Comparison of ENCODE assay signal across 19 mouse cellular contexts in the genomic region with DNA sequence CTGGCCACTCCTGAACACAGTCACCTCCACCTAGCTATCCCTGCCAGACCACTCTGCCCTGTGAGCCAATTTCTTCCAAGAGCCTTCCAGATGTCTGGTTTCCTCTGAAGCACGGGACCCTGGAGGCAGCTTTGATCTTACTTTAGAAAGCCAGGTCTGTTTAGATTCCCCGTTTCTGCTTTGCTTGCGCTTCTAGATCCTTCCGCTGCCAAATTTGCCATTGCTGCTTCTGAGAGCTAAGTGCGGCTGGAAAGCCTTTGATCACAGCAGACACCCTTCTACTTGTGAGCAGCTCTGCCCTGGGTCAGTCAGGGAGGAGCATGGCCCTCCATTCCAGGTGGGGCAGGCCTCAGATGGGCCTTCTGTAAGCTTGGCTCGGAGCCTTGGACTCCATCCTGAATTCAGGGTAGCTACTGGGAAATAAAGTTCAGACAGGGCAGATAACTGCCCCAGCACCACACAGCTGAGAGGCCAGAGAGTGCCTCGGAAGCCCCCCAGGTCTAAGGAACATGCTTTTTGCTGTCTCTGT. TPM values are rescaled to one million over a fixed set of nuclear protein-coding genes. Genes with fewer than 3 reads are reported as not detected.
"Had no signal": no experiment of that assay in that cellular context is flagged by ENCODE, and none has a peak within 500 bp of the region (broad histone marks: within the 10 kb centered on the region; RNA-seq: fewer than 3 reads in every experiment).

No protein-coding gene starts in this region.

- H3K27me3 ChIP-seq: intestine, embryonic 15.5 days; liver, embryonic 15.5 days; midbrain, embryonic 12.5 days; neural tube, embryonic 13.5 days; stomach, embryonic 15.5 days had no signal

- H3K27ac ChIP-seq: intestine, embryonic 15.5 days; layer of hippocampus, adult 2 months; liver, embryonic 15.5 days; macrophage; midbrain, embryonic 12.5 days; neural tube, embryonic 13.5 days; stomach, embryonic 15.5 days had no signal

- H3K9me3 ChIP-seq: intestine, embryonic 15.5 days; liver, embryonic 15.5 days; midbrain, embryonic 12.5 days; neural tube, embryonic 13.5 days; stomach, embryonic 15.5 days had no signal

- H3K4me2 ChIP-seq: intestine, embryonic 15.5 days; liver, embryonic 15.5 days; midbrain, embryonic 12.5 days; neural tube, embryonic 13.5 days; stomach, embryonic 15.5 days had no signal

- ATAC-seq: intestine, embryonic 15.5 days had no signal

- H3K4me3 ChIP-seq: intestine, embryonic 15.5 days; layer of hippocampus, adult 2 months; liver, embryonic 15.5 days; megakaryocyte, embryonic 14.5 days; midbrain, embryonic 12.5 days; neural tube, embryonic 13.5 days; stomach, embryonic 15.5 days had no signal

- H3K36me3 ChIP-seq: intestine, embryonic 15.5 days; stomach, embryonic 15.5 days had no signal

- H3K4me1 ChIP-seq: intestine, embryonic 15.5 days; liver, embryonic 15.5 days; megakaryocyte, embryonic 14.5 days; neural tube, embryonic 13.5 days; stomach, embryonic 15.5 days had no signal

- DNase-seq: kidney, adult 18-20 months; kidney, postnatal 10 days; kidney, postnatal 4 days; left cerebral cortex, postnatal 4 days; liver; lung, adult 2 months; lung, postnatal 10 days; right cerebral cortex, postnatal 14 days; thymus, postnatal 4 days had no signal

- H3K9ac ChIP-seq: intestine, embryonic 15.5 days; liver, embryonic 15.5 days; midbrain, embryonic 12.5 days; neural tube, embryonic 13.5 days; stomach, embryonic 15.5 days had no signal

RNA-seq across cellular contexts. Expression of a gene that starts 18.2 kb away (rescaled TPM):
- polyA plus RNA-seq: intestine, embryonic 15.5 days; kidney, embryonic 14.5 days; liver, embryonic 15.5 days; lung, adult 2 months; macrophage; midbrain, embryonic 12.5 days; neural tube, embryonic 13.5 days; spleen, adult 2 months; stomach, embryonic 15.5 days had no signal
